Mouse (Mus musculus): Measurements from ENCODE around the gene Ankdd1a.

- TF ChIP-seq CTCF (IDR thresholded peaks at IDR 0.05; ENCODE audit: low read depth): no peak
- TF ChIP-seq EP300 (IDR thresholded peaks at IDR 0.05; ENCODE audit: low read depth): no peak
These were observed 26.4 kb upstream of the Ankdd1a start for GRCm38 (mm10) chr9:65546413-65546695.

All from heart, postnatal 0 days (tissue).